Mouse (Mus musculus) cerebellum, adult 2 months (tissue): Measurements from ENCODE around the gene Nupr1. TPM values are rescaled to one million over a fixed set of nuclear protein-coding genes. Genes with fewer than 3 reads are reported as not detected.

Source experiments
- DNase-seq, 2 experiments: peaks; one replicate each; pipeline ENCODE4 v3.0.0; 2021
- H3K27ac ChIP-seq: fragments of 200-500 bp; 2 replicates; pipeline ENCODE4 v1.5.1; 2012; ENCODE audit warnings: low read length, control low read depth, inconsistent platforms; ENCODE audit not compliant: insufficient read depth
- H3K27me3 ChIP-seq: fragments of 200-500 bp; 2 replicates; pipeline ENCODE4 v1.6.1; 2012; ENCODE audit warnings: inconsistent platforms, mild to moderate bottlenecking, low read length, moderate library complexity; ENCODE audit not compliant: control insufficient read depth, insufficient read depth
- H3K4me1 ChIP-seq: fragments of 200-500 bp; 2 replicates; pipeline ENCODE4 v1.6.1; 2011; ENCODE audit warnings: low read length; ENCODE audit not compliant: control insufficient read depth, insufficient read depth
- H3K4me3 ChIP-seq: fragments of 200-500 bp; replicated peaks from 2 replicates; pipeline ENCODE3; 2011; ENCODE audit warnings: mild to moderate bottlenecking, low read depth, low read length, control low read depth; ENCODE audit not compliant: insufficient read depth
- CTCF ChIP-seq: fragments of 200-500 bp; IDR thresholded peaks from 2 replicates; pipeline ENCODE4 v1.5.1; 2011; ENCODE audit warnings: low read depth, mild to moderate bottlenecking, control low read depth, low read length, moderate library complexity, borderline replicate concordance; ENCODE audit not compliant: insufficient read depth
- POLR2A ChIP-seq: fragments of 200-500 bp; IDR thresholded peaks from 2 replicates; pipeline ENCODE4 v1.6.1; 2011; ENCODE audit warnings: low read length, control low read depth, borderline replicate concordance; ENCODE audit not compliant: insufficient read depth
- WGBS: fragments of 180-500 bp; shearing (Covaris S2); methylation state at CpG from one replicate; pipeline ENCODE4 v1.1.7; 2018; 5-methylcytosine and 5-hydroxymethylcytosine counted together
- polyA plus RNA-seq: library from polyadenylated mRNA; depleted of rRNA; stranded (reverse); fragments of >200 nt; gene quantifications from 2 replicates; pipeline ENCODE4 v1.2.3, GENCODE M21; 2012; rRNA removed

The Nupr1 gene
- polyA plus RNA-seq: 9.3 and 10.6 TPM in 2 replicates

DNA sequence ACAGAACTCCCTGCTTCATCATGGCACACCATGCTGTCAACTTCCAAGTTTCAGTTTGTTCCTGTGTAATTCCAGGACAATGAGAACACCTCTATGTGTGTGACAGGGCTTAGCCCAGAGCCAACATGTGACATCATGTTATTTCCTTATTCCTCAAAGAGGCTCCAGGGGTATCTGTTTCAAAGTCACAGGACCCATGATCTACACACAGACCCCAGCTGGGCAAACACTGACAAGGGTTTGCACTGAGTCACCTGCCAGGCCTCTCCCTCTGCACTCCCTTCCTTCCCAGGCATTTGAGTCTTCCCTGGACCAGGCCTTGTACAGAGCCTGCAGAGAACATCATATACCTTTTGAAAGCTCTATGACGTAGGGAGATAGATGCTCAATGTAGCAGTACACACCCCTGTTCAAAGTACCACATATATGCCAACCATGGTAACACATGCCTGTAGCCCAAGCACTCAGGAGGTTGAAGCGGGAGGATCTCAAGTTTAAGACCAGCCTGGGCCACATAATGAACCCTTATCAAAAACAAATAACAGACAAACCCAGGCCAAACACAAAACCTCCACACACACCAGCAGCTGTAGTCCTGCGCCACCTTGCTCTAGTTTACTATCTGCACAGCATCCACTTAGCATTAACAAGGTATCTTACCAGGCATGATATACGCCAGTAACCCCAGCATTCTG is at the start of gene Nupr1:
TSS of gene Nupr1 (minus strand) at position 38 of the 695 bp plus-strand sequence.
- H3K4me3 ChIP-seq: no peak within 1 kb of the TSS
- no peaks in the 10 kb centered on the region for H3K27me3 ChIP-seq
- 91% methylated on average over 4 of the region's 4 CpGs for WGBS
- H3K27ac ChIP-seq: no peak within 1 kb of the TSS
- DNase-seq: no peak
- no peaks in the 10 kb centered on the region for H3K4me1 ChIP-seq
- no peak for TF ChIP-seq CTCF
- no peak for TF ChIP-seq POLR2A

DNA sequence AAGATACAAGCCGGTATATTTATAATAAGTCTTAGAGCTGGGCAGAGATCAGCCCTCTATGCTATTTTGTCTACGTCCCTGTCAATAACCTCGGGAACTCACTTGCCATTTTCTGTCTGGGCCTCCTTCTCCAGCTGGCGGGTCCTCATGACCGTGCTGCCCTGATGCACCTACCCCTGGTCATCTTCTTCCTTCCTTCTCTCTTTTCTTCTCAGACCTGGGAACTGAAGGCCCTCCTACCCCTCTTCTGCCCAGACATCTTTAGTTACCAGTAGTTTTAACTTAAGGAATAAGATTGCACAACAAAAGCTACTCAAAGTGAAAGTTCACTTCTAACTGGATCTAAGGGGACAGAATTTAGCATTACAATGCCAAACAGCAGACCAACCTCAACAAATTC is 49.0 kb upstream of the Nupr1 start:
- DNase-seq: no peak
- WGBS: 91% methylated on average over 5 of the region's 5 CpGs
- H3K4me3 ChIP-seq: no peak overlapping the region
- no peak for TF ChIP-seq POLR2A
- no peak for TF ChIP-seq CTCF
- no peaks in the 10 kb centered on the region for H3K4me1 ChIP-seq
- H3K27me3 ChIP-seq: no peaks in the 10 kb centered on the region
- no peak overlapping the region for H3K27ac ChIP-seq

DNA sequence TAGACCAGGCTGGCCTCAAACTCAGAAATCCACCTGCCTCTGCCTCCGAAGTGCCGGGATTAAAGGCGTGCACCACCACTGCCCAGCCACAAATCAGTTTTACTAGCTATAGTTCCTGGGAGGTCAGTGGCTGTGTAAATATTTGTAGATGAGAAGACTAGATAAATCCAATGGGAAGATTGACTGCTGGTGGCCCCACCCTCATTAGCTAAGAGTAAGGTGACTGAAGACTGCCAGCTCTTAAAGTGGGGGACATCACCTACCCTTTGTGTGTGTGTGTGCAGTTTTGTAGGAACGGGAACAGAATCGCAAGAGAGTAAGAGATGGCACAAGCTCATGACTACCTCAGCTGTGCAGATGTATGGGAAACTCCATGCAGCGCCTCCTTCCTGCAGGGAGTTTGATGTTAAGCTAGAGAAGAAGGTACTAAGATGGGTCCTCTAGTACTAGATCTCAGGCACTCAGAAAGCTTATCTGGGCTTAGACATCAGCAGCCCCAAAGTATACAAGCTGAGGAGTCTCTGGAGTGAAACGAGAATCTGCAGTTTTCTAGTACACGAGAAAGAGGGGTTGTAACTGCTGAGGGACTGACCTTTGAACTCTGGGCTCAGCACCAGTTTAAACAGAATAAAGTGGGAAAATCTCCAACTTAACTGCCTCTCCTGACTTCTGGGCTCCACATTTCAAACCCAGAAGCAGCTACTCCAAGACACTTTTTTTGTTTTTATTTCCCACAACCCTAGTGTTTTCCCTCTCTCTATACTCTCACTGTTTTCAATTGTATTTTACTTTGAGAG is 48.1 kb upstream of the Nupr1 start:
- no peak overlapping the region for H3K4me3 ChIP-seq
- no peak for DNase-seq
- TF ChIP-seq CTCF (no peak), POLR2A (no peak)
- H3K27ac ChIP-seq: no peak overlapping the region
- no peaks in the 10 kb centered on the region for H3K4me1 ChIP-seq
- WGBS: 82% methylated on average over 8 of the region's 8 CpGs
- H3K27me3 ChIP-seq: no peaks in the 10 kb centered on the region

DNA sequence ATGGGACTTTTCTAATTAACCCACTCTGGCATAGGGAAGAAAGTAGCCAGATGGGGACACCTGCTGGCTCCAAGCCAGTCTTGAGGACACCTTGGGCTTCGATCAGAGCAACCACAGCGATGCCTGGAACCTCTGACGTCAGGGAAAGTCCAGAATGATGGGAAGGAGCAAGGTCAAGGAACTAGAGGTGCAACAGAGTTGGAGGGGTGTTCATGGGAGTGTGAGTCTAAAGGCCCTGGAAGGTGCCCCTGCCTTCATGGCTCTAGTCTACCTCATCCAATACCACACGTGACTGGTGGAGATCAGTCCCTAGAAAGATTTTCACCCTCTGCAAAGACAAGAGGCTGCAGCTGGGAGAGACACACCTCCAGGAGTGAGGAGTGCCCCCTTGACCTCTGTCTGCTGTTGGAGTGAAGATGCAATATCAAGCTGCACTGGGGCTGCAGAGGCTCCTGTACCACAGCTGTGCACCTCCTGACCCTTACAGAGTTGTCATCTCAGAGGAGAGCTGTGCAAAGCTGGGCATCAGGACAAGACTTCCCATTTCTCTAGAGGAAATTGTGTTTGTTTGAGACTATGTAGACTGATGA is 46.1 kb upstream of the Nupr1 start:
- Histone ChIP-seq H3K4me3 (no peak overlapping the region), H3K27ac (0 out of 2 replicates have a peak overlapping the region, but pooled peaks have one; percentile 23), H3K4me1 (no peaks in the 10 kb centered on the region), H3K27me3 (no peaks in the 10 kb centered on the region)
- no peak for TF ChIP-seq CTCF
- no peak for TF ChIP-seq POLR2A
- WGBS: 44% methylated on average over 4 of the region's 4 CpGs
- DNase-seq: no peak

DNA sequence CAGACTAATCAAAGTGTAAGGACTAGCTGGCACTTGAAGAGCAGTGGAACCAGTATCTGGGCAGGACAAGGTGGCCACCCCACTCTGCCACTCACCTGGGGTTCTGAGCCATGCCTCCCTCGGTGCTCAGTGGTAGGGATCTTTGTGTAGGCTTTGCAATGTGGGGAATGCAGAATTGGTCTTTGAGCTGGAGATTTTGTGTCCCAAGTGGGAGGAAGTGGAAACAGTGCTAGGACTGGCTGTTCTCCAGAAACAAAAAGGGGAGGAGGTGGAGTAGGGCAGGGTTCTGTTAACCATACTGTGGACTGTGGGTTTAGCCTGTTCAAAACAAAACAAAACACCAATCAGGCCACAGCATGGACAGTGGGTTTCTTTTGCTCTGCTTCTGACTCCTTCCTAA is 45.5 kb upstream of the Nupr1 start, which contains the start of gene Sult1a1:
TSS of gene Sult1a1 (minus strand) at position 226 of the 400 bp plus-strand sequence.
- Histone ChIP-seq H3K4me3 (peak within 1 kb of the TSS; percentile 14), H3K27me3 (no peaks in the 10 kb centered on the region), H3K4me1 (no peaks in the 10 kb centered on the region), H3K27ac (peak within 1 kb of the TSS; percentile 34; the same call in 1 of the 2 replicates)
- DNase-seq: no peak
- WGBS: 82% methylated on average over 1 of the region's 1 CpGs
- no peak for TF ChIP-seq POLR2A
- no peak for TF ChIP-seq CTCF

DNA sequence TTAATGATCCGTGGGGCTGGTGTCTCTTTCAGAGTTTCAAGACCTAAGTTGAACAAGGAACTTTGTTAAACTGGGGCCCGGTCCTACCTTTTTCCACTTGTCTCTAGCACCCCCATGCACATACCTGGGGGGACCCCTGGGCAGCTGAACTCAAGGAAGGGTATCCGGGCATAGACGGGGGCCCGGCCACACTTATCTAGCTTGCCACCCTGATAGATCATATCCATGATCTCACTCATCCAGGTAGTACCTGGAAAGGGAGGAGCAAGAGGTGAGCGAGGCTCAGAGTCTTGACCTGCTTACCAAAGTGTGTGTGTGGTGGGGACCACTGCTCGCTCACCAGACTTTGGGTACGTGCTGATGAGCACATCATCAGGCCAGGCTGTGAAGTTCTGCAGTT is 44.4 kb upstream of the Nupr1 start:
- Histone ChIP-seq H3K4me3 (no peak overlapping the region), H3K27me3 (no peaks in the 10 kb centered on the region), H3K4me1 (no peaks in the 10 kb centered on the region), H3K27ac (no peak overlapping the region)
- WGBS: 98% methylated on average over 8 of the region's 8 CpGs
- TF ChIP-seq POLR2A: no peak
- no peak for TF ChIP-seq CTCF
- no peak for DNase-seq

DNA sequence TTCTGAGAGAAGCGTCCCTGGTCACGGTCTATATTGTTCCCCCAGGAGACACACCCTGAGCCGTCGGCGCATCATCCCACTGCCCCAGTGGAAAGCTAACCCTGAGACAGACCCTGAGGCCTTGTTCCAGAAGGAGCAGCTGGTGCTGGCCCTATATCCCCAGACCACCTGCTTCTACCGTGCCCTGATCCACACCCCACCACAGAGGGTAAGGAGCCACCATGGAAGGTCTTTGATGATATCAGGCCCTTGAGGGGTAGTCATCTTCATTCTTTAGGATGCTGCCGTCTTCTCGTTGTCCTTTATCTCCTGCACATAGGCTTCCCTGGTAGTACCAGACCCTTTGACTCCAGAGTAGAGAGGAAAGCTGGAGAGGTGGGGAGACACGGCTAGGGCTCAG is 41.5 kb upstream of the Nupr1 start:
- Histone ChIP-seq H3K4me1 (no peaks in the 10 kb centered on the region), H3K27ac (no peak overlapping the region), H3K4me3 (no peak overlapping the region), H3K27me3 (no peaks in the 10 kb centered on the region)
- 83% methylated on average over 9 of the region's 9 CpGs for WGBS
- DNase-seq: no peak
- TF ChIP-seq CTCF (no peak), POLR2A (no peak)
